Mouse (Mus musculus): ENCODE results near the gene Casc4. TPM values are rescaled to one million over a fixed set of nuclear protein-coding genes. Genes with fewer than 3 reads are reported as not detected.

The Casc4 gene
- total RNA-seq (2023) = 0.51 and 0.73 TPM in 2 replicates

DNA sequence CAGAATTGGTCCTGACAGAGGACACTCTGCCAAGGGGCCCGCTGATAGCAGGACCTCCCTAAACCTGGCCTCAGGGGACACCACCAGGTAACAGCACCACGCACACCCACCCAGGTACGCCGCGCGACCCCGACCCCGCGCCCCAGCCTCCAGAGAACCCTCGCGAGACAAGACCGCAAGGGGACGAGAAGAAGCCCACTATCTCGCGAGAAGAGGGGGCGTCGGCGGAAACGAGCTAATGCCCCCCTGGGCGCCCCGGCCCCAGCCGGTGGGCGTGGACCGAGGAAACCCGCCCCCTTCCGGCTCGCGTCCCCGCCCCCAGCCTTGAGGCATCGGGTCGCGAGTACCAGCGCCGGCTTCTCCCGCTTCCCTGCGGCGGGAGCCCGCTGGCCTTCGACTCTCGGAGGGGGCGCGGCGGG lies at the start of gene Casc4:
Casc4 (plus strand) TSS at position 339 of the 419 bp plus-strand sequence.

DNA sequence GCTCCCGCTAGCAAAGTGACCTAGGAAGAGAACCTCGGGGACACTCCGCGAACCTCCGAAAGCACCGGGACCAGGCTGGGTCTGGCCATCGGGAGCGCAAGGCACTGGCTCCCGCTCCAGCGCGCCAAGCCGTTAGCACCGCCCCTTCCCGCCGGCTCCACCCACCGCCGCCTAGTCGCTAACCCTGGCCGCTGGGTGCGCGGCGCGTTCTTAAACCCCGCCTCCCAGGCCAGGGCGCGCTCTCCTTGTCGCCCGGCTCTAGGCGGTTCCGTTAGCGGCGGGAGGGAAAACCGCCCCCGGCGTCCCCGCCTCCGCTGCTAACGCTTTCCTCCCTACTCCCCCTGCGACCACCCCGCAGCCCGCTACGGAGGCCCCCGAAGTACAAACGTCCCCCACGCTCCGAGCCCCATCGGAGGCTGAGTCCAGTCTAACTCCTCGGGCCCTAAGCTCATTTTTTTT lies 89.0 kb downstream of the Casc4 start, which contains the start of the genes Ctdspl2 and Mageb3:
Ctdspl2 (plus strand) TSS at position 237 of the 459 bp plus-strand sequence.
Mageb3 (minus strand) TSS at position 328 of the 459 bp plus-strand sequence.

Other genes starting within 250 kb of the Casc4 start
- gene Frmd5, start 59.9 kb upstream of the Casc4 start, total RNA-seq (2023) = not detected in 2 replicates
- gene Ctdspl2, start 89.0 kb downstream of the Casc4 start, total RNA-seq (2023) = 19.4 and 27.9 TPM in 2 replicates
- not detected in 2 replicates for gene Mageb3, start 89.1 kb downstream of the Casc4 start, total RNA-seq (2023)
- gene Eif3j1, start 161.6 kb downstream of the Casc4 start, total RNA-seq (2023) = 17.3 and 24.2 TPM in 2 replicates